Mouse (Mus musculus) liver, embryonic 11.5 days (tissue): Measurements from ENCODE around the gene Lyl1. TPM values are rescaled to one million over a fixed set of nuclear protein-coding genes. Genes with fewer than 3 reads are reported as not detected.

Experiments used
- ATAC-seq: fragments of 200-750 bp; cut with Nextera tagmentation; replicated peaks from 2 replicates; pipeline ENCODE4 v1.8.0; 2017; ENCODE audit warnings: moderate number of reproducible peaks, mild to moderate bottlenecking, moderate TSS enrichment, moderate library complexity; ENCODE audit not compliant: low FRiP score
- DNase-seq: peaks from one replicate; pipeline ENCODE4 v3.0.0-alpha.2; 2017; ENCODE audit warnings: low spot score
- H3K27ac ChIP-seq: fragments of 300-500 bp; sonication (generic); 2 replicates; pipeline ENCODE4 v1.5.1; 2014; ENCODE audit warnings: mild to moderate bottlenecking, low read depth, low read length, control low read depth
- H3K27me3 ChIP-seq: fragments of 300-500 bp; sonication (generic); replicated peaks from 2 replicates; pipeline ENCODE4 v1.6.1; 2014; ENCODE audit warnings: low read length, mixed read lengths; ENCODE audit not compliant: control insufficient read depth, insufficient read depth
- H3K36me3 ChIP-seq: fragments of 300-500 bp; sonication (generic); 2 replicates; pipeline ENCODE4 v1.6.1; 2014; ENCODE audit warnings: mild to moderate bottlenecking, low read length, moderate library complexity, mixed read lengths; ENCODE audit not compliant: control insufficient read depth, insufficient read depth
- H3K4me1 ChIP-seq: fragments of 300-500 bp; sonication (generic); replicated peaks from 2 replicates; pipeline ENCODE4 v1.6.1; 2014; ENCODE audit warnings: low read length, mixed read lengths; ENCODE audit not compliant: control insufficient read depth, insufficient read depth
- H3K4me2 ChIP-seq: fragments of 300-500 bp; sonication (generic); 2 replicates; pipeline ENCODE4 v1.6.1; 2014; ENCODE audit warnings: mild to moderate bottlenecking, control low read depth, moderate library complexity
- H3K4me3 ChIP-seq: fragments of 300-500 bp; sonication (generic); 2 replicates; pipeline ENCODE4 v1.5.1; 2014; ENCODE audit warnings: low read depth, low read length, control low read depth
- H3K9ac ChIP-seq: fragments of 300-500 bp; sonication (generic); 2 replicates; pipeline ENCODE4 v1.6.1; 2014; ENCODE audit warnings: low read depth, low read length, control low read depth
- H3K9me3 ChIP-seq: fragments of 300-500 bp; sonication (generic); 2 replicates; pipeline ENCODE4 v1.6.1; 2016; ENCODE audit warnings: low read length, inconsistent platforms, mixed read lengths; ENCODE audit not compliant: control insufficient read depth
- WGBS: fragments of 180-500 bp; shearing (Covaris S2); extraction: QIAGEN DNeasy Blood & Tissue Kit; methylation state at CpG from one replicate; pipeline ENCODE4 v1.1.7; 2014; 5-methylcytosine and 5-hydroxymethylcytosine counted together
- polyA plus RNA-seq: library from polyadenylated mRNA; unstranded; fragments of >200 nt; fragmentation: Nextera tagmentation; extraction: Ambion mirVana; gene quantifications from 2 replicates; pipeline ENCODE4 v1.2.1, GENCODE M21; 2014

The Lyl1 gene
- polyA plus RNA-seq, 1 experiment from 2014 or later, result 68.6 TPM

GRCm38 (mm10) chr8:84684537-84684936, 16.7 kb upstream of the Lyl1 start:
- no peaks in the 10 kb centered on the region for H3K27me3 ChIP-seq
- WGBS, result 69% methylated on average over 3 of the region's 3 CpGs
- peaks cover 30% of the 10 kb centered on the region for H3K4me1 ChIP-seq
- DNase-seq (no peak), ATAC-seq (no peak)
- no peak overlapping the region for H3K27ac ChIP-seq
- H3K9me3 ChIP-seq, result no peaks in the 10 kb centered on the region
- H3K4me3 ChIP-seq, result no peak overlapping the region
- no peak overlapping the region for H3K9ac ChIP-seq
- no peak overlapping the region; the same call in 1 of the 2 replicates for H3K4me2 ChIP-seq
- peaks cover 12% of the 10 kb centered on the region for H3K36me3 ChIP-seq

- Histone ChIP-seq H3K9me3 (no peaks in the 10 kb centered on the region), H3K4me1 (peaks cover 40% of the 10 kb centered on the region), H3K4me2 (peak within 1 kb of the TSS; percentile 93), H3K27me3 (no peaks in the 10 kb centered on the region), H3K36me3 (peaks cover 18% of the 10 kb centered on the region), H3K27ac (peak within 1 kb of the TSS; percentile 98), H3K4me3 (peak within 1 kb of the TSS; percentile 99), H3K9ac (peak within 1 kb of the TSS; percentile 99)
- ATAC-seq, result peak; percentile 5; the same call in 1 of the 2 replicates
- WGBS, result 11% methylated on average over 20 of the region's 20 CpGs
- DNase-seq, result no peak
These were observed 14.9 kb upstream of the Lyl1 start, which contains the start of gene Trmt1 for GRCm38 (mm10) chr8:84686191-84687002. Gene Trmt1, plus strand, starts transcription at chr8:84686307.

GRCm38 (mm10) chr8:84687003-84687704, 14.1 kb upstream of the Lyl1 start:
- Histone ChIP-seq H3K4me3 (peak overlapping the region; percentile 99), H3K36me3 (peaks cover 15% of the 10 kb centered on the region), H3K4me1 (peaks cover 40% of the 10 kb centered on the region), H3K9me3 (no peaks in the 10 kb centered on the region), H3K27me3 (no peaks in the 10 kb centered on the region), H3K4me2 (peak overlapping the region; percentile 93), H3K9ac (peak overlapping the region; percentile 99), H3K27ac (peak overlapping the region; percentile 98)
- DNase-seq (peak; percentile 72), ATAC-seq (peak; percentile 39)
- WGBS, result under 1% methylated on average over 55 of the region's 62 CpGs

GRCm38 (mm10) chr8:84687705-84688100, 13.6 kb upstream of the Lyl1 start, which contains the start of gene Nacc1:
Gene Nacc1, minus strand, starts transcription at chr8:84687862.
- peaks cover 40% of the 10 kb centered on the region for H3K4me1 ChIP-seq
- no peaks in the 10 kb centered on the region for H3K9me3 ChIP-seq
- H3K27me3 ChIP-seq, result no peaks in the 10 kb centered on the region
- DNase-seq, result peak; percentile 86
- WGBS, result under 1% methylated on average over 32 of the region's 37 CpGs
- H3K4me3 ChIP-seq, result peak within 1 kb of the TSS; percentile 99
- H3K9ac ChIP-seq, result peak within 1 kb of the TSS; percentile 99
- peak within 1 kb of the TSS; percentile 98 for H3K27ac ChIP-seq
- H3K36me3 ChIP-seq, result peaks cover 18% of the 10 kb centered on the region
- peak; percentile 82 for ATAC-seq
- peak within 1 kb of the TSS; percentile 93 for H3K4me2 ChIP-seq

- Histone ChIP-seq H3K9ac (peak overlapping the region; percentile 81), H3K36me3 (peaks cover 24% of the 10 kb centered on the region), H3K27ac (peak overlapping the region; percentile 98), H3K4me2 (peak overlapping the region; percentile 93), H3K27me3 (no peaks in the 10 kb centered on the region), H3K9me3 (no peaks in the 10 kb centered on the region), H3K4me3 (peak overlapping the region; percentile 99), H3K4me1 (peaks cover 35% of the 10 kb centered on the region)
- ATAC-seq, result peak; percentile 77
- WGBS, result under 1% methylated on average over 47 of the region's 47 CpGs
- peak; percentile 74 for DNase-seq
These were observed 12.0 kb upstream of the Lyl1 start for GRCm38 (mm10) chr8:84689091-84689915.

GRCm38 (mm10) chr8:84693332-84693731, 7.9 kb upstream of the Lyl1 start:
- peaks cover 52% of the 10 kb centered on the region for H3K36me3 ChIP-seq
- no peak for DNase-seq
- 76% methylated on average over 4 of the region's 4 CpGs for WGBS
- no peak for ATAC-seq
- peaks cover 16% of the 10 kb centered on the region for H3K4me1 ChIP-seq
- no peaks in the 10 kb centered on the region for H3K9me3 ChIP-seq
- no peaks in the 10 kb centered on the region for H3K27me3 ChIP-seq
- no peak overlapping the region for H3K4me3 ChIP-seq
- H3K4me2 ChIP-seq, result no peak overlapping the region
- no peak overlapping the region for H3K9ac ChIP-seq
- H3K27ac ChIP-seq, result no peak overlapping the region

- ATAC-seq (no peak), DNase-seq (no peak)
- peaks cover 21% of the 10 kb centered on the region for H3K4me1 ChIP-seq
- H3K36me3 ChIP-seq, result peaks cover 63% of the 10 kb centered on the region
- H3K4me2 ChIP-seq, result no peak overlapping the region
- no peak overlapping the region for H3K4me3 ChIP-seq
- no peaks in the 10 kb centered on the region for H3K9me3 ChIP-seq
- no peak overlapping the region for H3K27ac ChIP-seq
- no peak overlapping the region for H3K9ac ChIP-seq
- H3K27me3 ChIP-seq, result no peaks in the 10 kb centered on the region
- WGBS, result 89% methylated on average over 6 of the region's 6 CpGs
These were observed 6.1 kb upstream of the Lyl1 start for GRCm38 (mm10) chr8:84695140-84695539.
